ENCODE assay signal across 33 mouse cellular contexts in the genomic region with DNA sequence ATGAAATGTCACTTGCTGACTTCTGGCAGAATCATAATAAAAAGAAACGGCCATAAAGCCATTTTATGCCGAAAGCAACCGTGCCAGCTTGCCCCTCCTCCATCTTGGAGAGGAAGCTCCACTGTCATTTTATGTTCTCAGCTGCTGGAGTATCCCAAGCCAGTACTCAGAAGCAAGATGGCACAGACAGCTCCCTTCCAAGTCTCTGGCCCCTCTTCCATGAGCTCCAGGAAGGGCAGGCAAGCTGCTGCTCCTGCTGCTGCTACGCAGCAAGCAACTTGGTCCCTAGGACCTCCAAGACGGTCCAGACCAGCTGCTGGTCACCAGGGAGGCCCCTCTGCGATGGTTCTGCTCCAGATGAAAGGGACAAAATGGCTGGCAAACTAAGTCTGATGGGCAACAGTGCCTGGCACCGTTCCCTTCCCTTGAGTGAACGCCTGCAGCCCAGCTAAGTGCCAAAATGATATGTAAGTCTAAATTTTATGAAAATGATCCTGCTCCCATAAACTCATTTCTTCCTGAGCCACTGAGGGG. TPM values are rescaled to one million over a fixed set of nuclear protein-coding genes. Genes with fewer than 3 reads are reported as not detected.
DNase-seq lines count a peak whose midpoint lies in the region; ATAC-seq lines count a peak whose summit lies in the region.
"Had no signal": no experiment of that assay in that cellular context is flagged by ENCODE, and none has a peak within 500 bp of the region (broad histone marks: within the 10 kb centered on the region; RNA-seq: fewer than 3 reads in every experiment).

No protein-coding gene starts in this region.

- no peaks in the 10 kb centered on the region for H3K9me3 ChIP-seq in forebrain, embryonic 16.5 days (ENCODE audit: control insufficient read depth, low read length)
- peaks cover 7% of the 10 kb centered on the region; the same call in 1 of the 2 replicates for H3K9me3 ChIP-seq in forebrain, embryonic 10.5 days
- no peaks in the 10 kb centered on the region for H3K9me3 ChIP-seq in kidney, embryonic 16.5 days (ENCODE audit: low read length)
- no peaks in the 10 kb centered on the region for H3K9me3 ChIP-seq in hindbrain, embryonic 12.5 days (replicated peaks)
- H3K9me3 ChIP-seq in hindbrain, embryonic 15.5 days = no peaks in the 10 kb centered on the region
- H3K9me3 ChIP-seq: embryonic facial prominence, embryonic 12.5 days; limb, embryonic 15.5 days; liver, embryonic 13.5 days; neural tube, embryonic 12.5 days had no signal

- WGBS in forebrain, embryonic 16.5 days = 81% methylated on average over 8 of the region's 8 CpGs
- 90% methylated on average over 8 of the region's 8 CpGs for WGBS in forebrain, embryonic 10.5 days
- 81% methylated on average over 8 of the region's 8 CpGs for WGBS in kidney, embryonic 16.5 days
- 85% methylated on average over 8 of the region's 8 CpGs for WGBS in hindbrain, embryonic 12.5 days
- WGBS in hindbrain, embryonic 15.5 days = 73% methylated on average over 8 of the region's 8 CpGs

- no peaks in the 10 kb centered on the region for H3K27me3 ChIP-seq in forebrain, embryonic 16.5 days (replicated peaks; ENCODE audit: control insufficient read depth, insufficient read depth, low read length)
- peaks cover 92% of the 10 kb centered on the region for H3K27me3 ChIP-seq in forebrain, embryonic 10.5 days (ENCODE audit: poor library complexity, severe bottlenecking)
- H3K27me3 ChIP-seq in kidney, embryonic 16.5 days (ENCODE audit: insufficient read depth, low read length) = no peaks in the 10 kb centered on the region; the same call in 1 of the 2 replicates
- H3K27me3 ChIP-seq in hindbrain, embryonic 12.5 days = no peaks in the 10 kb centered on the region
- no peaks in the 10 kb centered on the region for H3K27me3 ChIP-seq in hindbrain, embryonic 15.5 days
- H3K27me3 ChIP-seq: embryonic facial prominence, embryonic 12.5 days; limb, embryonic 15.5 days; liver, embryonic 13.5 days; neural tube, embryonic 12.5 days; Patski had no signal

- no peak for DNase-seq in forebrain, embryonic 10.5 days (ENCODE audit: extremely low spot score, low spot score)
- DNase-seq in kidney, postnatal 36 days = no peak
- DNase-seq in adrenal gland, postnatal 25 days = no peak
- DNase-seq: adrenal gland, postnatal 14 days; cerebellum, adult 11-12 months; cerebellum, adult 9-11 months; embryo, embryonic 11 days; gastrocnemius, postnatal 10 days; heart, postnatal 14 days; kidney, adult 8-10 months; kidney, postnatal 10 days; liver, embryonic 13.5 days; lung, adult 18-20 months; lung, postnatal 10 days; right cerebral cortex, adult 18-20 months; right cerebral cortex, postnatal 4 days; thymus, adult 2 months; thymus, postnatal 36 days had no signal

- H3K4me3 ChIP-seq in forebrain, embryonic 16.5 days (replicated peaks; ENCODE audit: low read length) = no peak overlapping the region
- H3K4me3 ChIP-seq in forebrain, embryonic 10.5 days = no peak overlapping the region
- H3K4me3 ChIP-seq in kidney, embryonic 16.5 days (ENCODE audit: low read length) = no peak overlapping the region
- H3K4me3 ChIP-seq in hindbrain, embryonic 12.5 days = no peak overlapping the region
- no peak overlapping the region for H3K4me3 ChIP-seq in hindbrain, embryonic 15.5 days
- H3K4me3 ChIP-seq: embryonic facial prominence, embryonic 12.5 days; left cerebral cortex, adult 2 months; limb, embryonic 15.5 days; liver, embryonic 13.5 days; myocyte; neural tube, embryonic 12.5 days had no signal

- H3K4me1 ChIP-seq in forebrain, embryonic 16.5 days (replicated peaks; ENCODE audit: control insufficient read depth, insufficient read depth, low read length) = peaks cover 25% of the 10 kb centered on the region
- peaks cover 77% of the 10 kb centered on the region for H3K4me1 ChIP-seq in forebrain, embryonic 10.5 days
- peaks cover 39% of the 10 kb centered on the region for H3K4me1 ChIP-seq in kidney, embryonic 16.5 days (ENCODE audit: insufficient read depth, low read length)
- peaks cover 82% of the 10 kb centered on the region for H3K4me1 ChIP-seq in hindbrain, embryonic 12.5 days
- H3K4me1 ChIP-seq in hindbrain, embryonic 15.5 days (replicated peaks) = peaks cover 91% of the 10 kb centered on the region

- ATAC-seq in forebrain, embryonic 16.5 days = no peak
- ATAC-seq in kidney, embryonic 16.5 days (ENCODE audit: low FRiP score, low TSS enrichment) = no peak
- no peak for ATAC-seq in hindbrain, embryonic 12.5 days (ENCODE audit: low FRiP score)
- no peak for ATAC-seq in hindbrain, embryonic 15.5 days (ENCODE audit: low FRiP score, low read depth)
- ATAC-seq: intestine, embryonic 16.5 days; Patski had no signal

- H3K9ac ChIP-seq in forebrain, embryonic 16.5 days (replicated peaks; ENCODE audit: low read depth, low read length) = no peak overlapping the region
- 0 out of 2 replicates have a peak overlapping the region, but pooled peaks have one; percentile 4 for H3K9ac ChIP-seq in kidney, embryonic 16.5 days (replicated peaks; ENCODE audit: low read length)
- no peak overlapping the region for H3K9ac ChIP-seq in hindbrain, embryonic 12.5 days
- H3K9ac ChIP-seq in hindbrain, embryonic 15.5 days = no peak overlapping the region
- H3K9ac ChIP-seq: embryonic facial prominence, embryonic 12.5 days; limb, embryonic 15.5 days; liver, embryonic 13.5 days; neural tube, embryonic 12.5 days had no signal

- H3K4me2 ChIP-seq in forebrain, embryonic 16.5 days (ENCODE audit: low read length) = no peak overlapping the region
- H3K4me2 ChIP-seq in kidney, embryonic 16.5 days (replicated peaks; ENCODE audit: low read depth, low read length) = no peak overlapping the region
- H3K4me2 ChIP-seq in hindbrain, embryonic 12.5 days (replicated peaks) = no peak overlapping the region
- H3K4me2 ChIP-seq in hindbrain, embryonic 15.5 days = no peak overlapping the region
- H3K4me2 ChIP-seq: embryonic facial prominence, embryonic 12.5 days; limb, embryonic 15.5 days; liver, embryonic 13.5 days; neural tube, embryonic 12.5 days had no signal

- H3K27ac ChIP-seq in forebrain, embryonic 16.5 days (ENCODE audit: low read length) = peak overlapping the region; percentile 26; the same call in 1 of the 2 replicates
- no peak overlapping the region for H3K27ac ChIP-seq in forebrain, embryonic 10.5 days
- no peak overlapping the region for H3K27ac ChIP-seq in kidney, embryonic 16.5 days (ENCODE audit: low read length)
- peak overlapping the region; percentile 48; the same call in 1 of the 2 replicates for H3K27ac ChIP-seq in hindbrain, embryonic 12.5 days
- 0 out of 2 replicates have a peak overlapping the region, but pooled peaks have one; percentile 14 for H3K27ac ChIP-seq in hindbrain, embryonic 15.5 days (replicated peaks)
- H3K27ac ChIP-seq: embryonic facial prominence, embryonic 12.5 days; left cerebral cortex, adult 2 months; limb, embryonic 15.5 days; liver, embryonic 13.5 days; macrophage; neural tube, embryonic 12.5 days had no signal

- H3K36me3 ChIP-seq in forebrain, embryonic 16.5 days (ENCODE audit: control insufficient read depth, insufficient read depth) = peaks cover 19% of the 10 kb centered on the region
- peaks cover 99% of the 10 kb centered on the region for H3K36me3 ChIP-seq in forebrain, embryonic 10.5 days (replicated peaks)
- H3K36me3 ChIP-seq in kidney, embryonic 16.5 days (ENCODE audit: insufficient read depth, low read length) = peaks cover 71% of the 10 kb centered on the region
- H3K36me3 ChIP-seq in hindbrain, embryonic 12.5 days = peaks cover 78% of the 10 kb centered on the region
- peaks cover 30% of the 10 kb centered on the region for H3K36me3 ChIP-seq in hindbrain, embryonic 15.5 days

RNA-seq across cellular contexts. Expression of a gene that starts 28.5 kb away (rescaled TPM):
- polyA plus RNA-seq in forebrain, embryonic 16.5 days (2015; fragmentation: Nextera tagmentation; extraction: Ambion mirVana) = 0.65 and 0.68 TPM in 2 replicates
- 0.15 and 0.53 TPM in 2 replicates for polyA plus RNA-seq in forebrain, embryonic 10.5 days (2016; fragmentation: Nextera tagmentation; extraction: Ambion mirVana)
- 0.23 and 0.39 TPM in 2 replicates for polyA plus RNA-seq in kidney, embryonic 16.5 days (2015; fragmentation: Nextera tagmentation; extraction: Ambion mirVana)
- polyA plus RNA-seq in hindbrain, embryonic 12.5 days (2016; fragmentation: Nextera tagmentation; extraction: Ambion mirVana) = 0.78 and 1.3 TPM in 2 replicates
- 1.5 and 1.8 TPM in 2 replicates for polyA plus RNA-seq in hindbrain, embryonic 15.5 days (2015; fragmentation: Nextera tagmentation; extraction: Ambion mirVana)
- total RNA-seq in adrenal gland, postnatal 25 days (2021) = 4.8 and 4.9 TPM in 2 replicates
- total RNA-seq: granulocyte monocyte progenitor cell, adult 5-6 weeks; megakaryocyte-erythroid progenitor cell, adult 5-6 weeks; MEL had no signal
- polyA plus RNA-seq: liver, embryonic 13.5 days; macrophage; myocyte had no signal

RNA-seq across cellular contexts. Expression of a gene that starts 28.7 kb away (rescaled TPM):
- 5.3 and 6.2 TPM in 2 replicates for polyA plus RNA-seq in forebrain, embryonic 16.5 days (2015; fragmentation: Nextera tagmentation; extraction: Ambion mirVana)
- 7.3 and 7.8 TPM in 2 replicates for polyA plus RNA-seq in forebrain, embryonic 10.5 days (2016; fragmentation: Nextera tagmentation; extraction: Ambion mirVana)
- 16.5 and 19.9 TPM in 2 replicates for polyA plus RNA-seq in kidney, embryonic 16.5 days (2015; fragmentation: Nextera tagmentation; extraction: Ambion mirVana)
- 9.0 and 9.6 TPM in 2 replicates for polyA plus RNA-seq in hindbrain, embryonic 12.5 days (2016; fragmentation: Nextera tagmentation; extraction: Ambion mirVana)
- 9.1 and 9.6 TPM in 2 replicates for polyA plus RNA-seq in hindbrain, embryonic 15.5 days (2015; fragmentation: Nextera tagmentation; extraction: Ambion mirVana)
- total RNA-seq in adrenal gland, postnatal 25 days (2021) = 86.4 and 94.3 TPM in 2 replicates
- total RNA-seq: megakaryocyte-erythroid progenitor cell, adult 5-6 weeks had no signal

Comparison
In these comparisons a context has a peak if more than half of its experiments do, and no peak if none do; other contexts are left out.
1. H3K27ac ChIP-seq: peak in forebrain, embryonic 16.5 days (single experiment), hindbrain, embryonic 12.5 days (single experiment) and hindbrain, embryonic 15.5 days (single experiment); none in forebrain, embryonic 10.5 days (single experiment) and kidney, embryonic 16.5 days (single experiment).